Mouse (Mus musculus): Measurements from ENCODE around the gene Mapkap1. TPM values are rescaled to one million over a fixed set of nuclear protein-coding genes. Genes with fewer than 3 reads are reported as not detected.

The Mapkap1 gene
- polyA plus RNA-seq, 1 experiment, result 39.6 TPM

GRCm38 (mm10) chr2:34408341-34408740 lies 1.8 kb downstream of the Mapkap1 start:
- no peak overlapping the region for H3ac ChIP-seq (ENCODE audit: control insufficient read depth, insufficient read length)
- H3K27me3 ChIP-seq (ENCODE audit: control insufficient read depth, insufficient read depth, insufficient read length), result no peaks in the 10 kb centered on the region
- H3K4me2 ChIP-seq (ENCODE audit: low read depth), result peak overlapping the region; percentile 89
- H3K79me2 ChIP-seq (ENCODE audit: control insufficient read depth, insufficient read depth), result peaks cover 22% of the 10 kb centered on the region
- TF ChIP-seq MYOD1 (IDR thresholded peaks at IDR 0.05; ENCODE audit: control insufficient read depth in 1 of 3, insufficient read length in 2 of 3, low read depth in 2 of 3) (no peak), MYOG (IDR thresholded peaks at IDR 0.05; ENCODE audit: control insufficient read depth in 1 of 3, insufficient read depth in 1 of 3, insufficient read length in 2 of 3, low read depth in 2 of 3) (no peak), POLR2A (IDR thresholded peaks at IDR 0.05; ENCODE audit: insufficient read length, low read depth) (no peak), TCF12 (IDR thresholded peaks at IDR 0.05; ENCODE audit: insufficient read depth, poor library complexity, severe bottlenecking) (no peak), E2F4 (IDR thresholded peaks at IDR 0.05; ENCODE audit: insufficient read depth) (no peak), REST (IDR thresholded peaks at IDR 0.05; ENCODE audit: insufficient read depth, insufficient read length) (no peak), MAX (IDR thresholded peaks at IDR 0.05; ENCODE audit: low read depth) (no peak), SRF (IDR thresholded peaks at IDR 0.05; ENCODE audit: control insufficient read depth, insufficient read length, low read depth) (no peak), POLR2AphosphoS2 (IDR thresholded peaks at IDR 0.05; ENCODE audit: insufficient read length, low read depth) (no peak), TCF3 (IDR thresholded peaks at IDR 0.05; ENCODE audit: insufficient read length, low read depth) (no peak), USF1 (IDR thresholded peaks at IDR 0.05; ENCODE audit: low read depth) (no peak), CEBPB (IDR thresholded peaks at IDR 0.05; ENCODE audit: insufficient read depth, poor library complexity, severe bottlenecking) (no peak)
- H3K36me3 ChIP-seq (ENCODE audit: control insufficient read depth, insufficient read depth), result no peaks in the 10 kb centered on the region
- H3K4me3 ChIP-seq, result peak overlapping the region; percentile 49

DNA sequence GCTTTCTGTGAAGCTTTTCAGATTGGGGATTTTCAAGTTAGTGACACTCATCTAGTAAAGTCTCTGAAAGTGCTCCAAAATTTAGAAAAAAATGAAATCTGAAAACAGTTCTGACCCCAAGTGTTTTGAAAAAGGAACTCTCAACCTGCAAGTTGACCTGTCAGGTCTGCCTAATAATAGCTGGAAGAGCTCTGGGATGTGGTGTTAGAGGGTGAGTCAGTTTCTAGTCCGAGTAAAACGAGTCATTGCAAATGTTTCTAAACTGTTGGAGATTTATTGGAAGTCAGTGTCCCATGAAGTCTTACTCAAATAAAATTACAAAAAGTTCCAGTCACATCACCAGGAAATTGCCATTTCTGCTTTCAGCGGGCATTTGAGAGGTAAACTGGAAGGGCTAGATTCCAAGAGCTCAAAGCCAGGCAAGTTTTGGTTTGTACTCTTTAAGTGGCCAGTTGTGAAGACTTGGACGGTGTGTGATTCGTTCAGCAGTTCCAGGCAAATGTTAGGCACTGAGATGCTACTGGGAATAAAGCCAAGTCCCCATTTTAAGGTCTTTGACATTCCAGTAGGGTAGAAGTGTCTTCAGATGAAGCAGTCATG lies 3.3 kb downstream of the Mapkap1 start:
- H3ac ChIP-seq (ENCODE audit: control insufficient read depth, insufficient read length), result no peak overlapping the region
- no peak overlapping the region for H3K4me3 ChIP-seq
- no peak overlapping the region for H3K4me2 ChIP-seq (ENCODE audit: low read depth)
- TF ChIP-seq REST (IDR thresholded peaks at IDR 0.05; ENCODE audit: insufficient read depth, insufficient read length), result no peak
- H3K79me2 ChIP-seq (ENCODE audit: control insufficient read depth, insufficient read depth), result peaks cover 26% of the 10 kb centered on the region
- H3K27me3 ChIP-seq (ENCODE audit: control insufficient read depth, insufficient read depth, insufficient read length), result no peaks in the 10 kb centered on the region
- H3K36me3 ChIP-seq (ENCODE audit: control insufficient read depth, insufficient read depth), result no peaks in the 10 kb centered on the region

- no peak overlapping the region for H3ac ChIP-seq (ENCODE audit: control insufficient read depth, insufficient read length)
- no peak overlapping the region for H3K4me2 ChIP-seq (ENCODE audit: low read depth)
- H3K4me3 ChIP-seq, result no peak overlapping the region
- TF ChIP-seq REST (IDR thresholded peaks at IDR 0.05; ENCODE audit: insufficient read depth, insufficient read length), result peak; percentile 45
- no peak for TF ChIP-seq E2F4 (IDR thresholded peaks at IDR 0.05; ENCODE audit: insufficient read depth)
- TF ChIP-seq USF1 (IDR thresholded peaks at IDR 0.05; ENCODE audit: low read depth), result no peak
- no peak for TF ChIP-seq MYOG (IDR thresholded peaks at IDR 0.05; ENCODE audit: control insufficient read depth in 1 of 3, insufficient read depth in 1 of 3, insufficient read length in 2 of 3, low read depth in 2 of 3)
- H3K36me3 ChIP-seq (ENCODE audit: control insufficient read depth, insufficient read depth), result peaks cover 7% of the 10 kb centered on the region
- peaks cover 14% of the 10 kb centered on the region for H3K79me2 ChIP-seq (ENCODE audit: control insufficient read depth, insufficient read depth)
- no peaks in the 10 kb centered on the region for H3K27me3 ChIP-seq (ENCODE audit: control insufficient read depth, insufficient read depth, insufficient read length)
Measured at GRCm38 (mm10) chr2:34420256-34420655, 13.7 kb downstream of the Mapkap1 start.

DNA sequence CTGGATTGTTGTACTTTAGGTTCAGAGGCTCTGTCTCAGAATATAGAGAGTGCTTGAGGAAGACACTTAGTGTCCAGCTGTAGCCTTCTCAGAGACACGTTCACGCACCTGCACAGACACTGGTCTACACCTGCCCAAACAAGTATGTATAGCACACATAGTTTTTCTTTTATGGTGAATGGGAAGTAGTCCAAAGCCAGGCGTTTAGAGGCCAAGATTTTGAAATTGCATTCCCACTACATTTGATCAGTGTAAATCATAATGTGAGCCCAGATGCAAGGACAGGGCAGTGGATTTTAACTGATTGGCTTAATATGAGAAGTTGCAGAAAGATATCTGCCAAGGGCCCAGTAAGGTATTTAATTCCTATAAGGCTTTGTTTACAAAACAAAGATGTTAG lies 17.6 kb downstream of the Mapkap1 start:
- H3K36me3 ChIP-seq (ENCODE audit: control insufficient read depth, insufficient read depth), result peaks cover 7% of the 10 kb centered on the region
- TF ChIP-seq SRF (IDR thresholded peaks at IDR 0.05; ENCODE audit: control insufficient read depth, insufficient read length, low read depth) (no peak), MYOD1 (IDR thresholded peaks at IDR 0.05; ENCODE audit: control insufficient read depth in 1 of 3, insufficient read length in 2 of 3, low read depth in 2 of 3) (no peak), CEBPB (IDR thresholded peaks at IDR 0.05; ENCODE audit: insufficient read depth, poor library complexity, severe bottlenecking) (no peak), TCF3 (IDR thresholded peaks at IDR 0.05; ENCODE audit: insufficient read length, low read depth) (no peak), POLR2AphosphoS2 (IDR thresholded peaks at IDR 0.05; ENCODE audit: insufficient read length, low read depth) (no peak), MYOG (IDR thresholded peaks at IDR 0.05; ENCODE audit: control insufficient read depth in 1 of 3, insufficient read depth in 1 of 3, insufficient read length in 2 of 3, low read depth in 2 of 3) (no peak), TCF12 (IDR thresholded peaks at IDR 0.05; ENCODE audit: insufficient read depth, poor library complexity, severe bottlenecking) (no peak), MAX (IDR thresholded peaks at IDR 0.05; ENCODE audit: low read depth) (no peak), REST (IDR thresholded peaks at IDR 0.05; ENCODE audit: insufficient read depth, insufficient read length) (no peak), E2F4 (IDR thresholded peaks at IDR 0.05; ENCODE audit: insufficient read depth) (no peak)
- H3K4me2 ChIP-seq (ENCODE audit: low read depth), result no peak overlapping the region
- H3K4me3 ChIP-seq, result no peak overlapping the region
- H3K27me3 ChIP-seq (ENCODE audit: control insufficient read depth, insufficient read depth, insufficient read length), result no peaks in the 10 kb centered on the region
- H3ac ChIP-seq (ENCODE audit: control insufficient read depth, insufficient read length), result no peak overlapping the region
- peaks cover 10% of the 10 kb centered on the region for H3K79me2 ChIP-seq (ENCODE audit: control insufficient read depth, insufficient read depth)

DNA sequence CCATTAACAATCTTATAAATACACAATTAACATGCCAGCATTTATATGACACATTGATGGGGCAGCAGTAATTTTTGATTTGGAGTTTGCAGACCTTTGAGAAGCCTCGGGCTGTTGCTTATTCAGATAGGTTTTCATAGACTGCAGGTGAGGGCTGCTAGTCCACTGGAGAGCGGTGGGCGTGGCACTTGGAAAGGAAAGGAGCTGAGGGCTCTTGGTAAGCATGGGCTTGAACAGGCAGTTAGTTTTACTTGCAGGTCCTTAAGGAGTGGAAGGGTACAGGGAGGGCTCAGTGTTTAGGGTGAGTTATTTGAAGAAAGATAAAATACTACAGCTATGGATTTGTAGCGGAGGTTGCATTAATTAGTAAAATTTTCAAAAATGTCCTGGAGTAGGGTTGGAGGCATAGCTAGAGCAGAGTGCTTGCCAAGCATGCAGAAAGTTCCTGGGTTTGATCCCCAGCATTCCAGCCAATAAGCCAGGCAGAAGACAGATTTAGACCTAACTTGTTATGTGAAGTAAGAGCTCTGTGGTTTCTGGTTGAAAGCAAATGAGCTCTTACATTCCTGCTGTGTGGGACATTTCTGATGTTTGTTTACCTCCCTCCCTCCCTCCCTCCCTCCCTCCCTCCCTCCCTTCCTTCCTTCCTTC lies 19.1 kb downstream of the Mapkap1 start:
- H3K36me3 ChIP-seq (ENCODE audit: control insufficient read depth, insufficient read depth), result peaks cover 7% of the 10 kb centered on the region

More for the DNA sequence above, 19.1 kb downstream of the Mapkap1 start:
- Histone ChIP-seq H3K79me2 (ENCODE audit: control insufficient read depth, insufficient read depth) (peaks cover 10% of the 10 kb centered on the region), H3K4me3 (no peak overlapping the region), H3K4me2 (ENCODE audit: low read depth) (no peak overlapping the region), H3ac (ENCODE audit: control insufficient read depth, insufficient read length) (no peak overlapping the region), H3K27me3 (ENCODE audit: control insufficient read depth, insufficient read depth, insufficient read length) (no peaks in the 10 kb centered on the region)
- TF ChIP-seq MYOG (IDR thresholded peaks at IDR 0.05; ENCODE audit: control insufficient read depth in 1 of 3, insufficient read depth in 1 of 3, insufficient read length in 2 of 3, low read depth in 2 of 3), result no peak
- TF ChIP-seq MYOD1 (IDR thresholded peaks at IDR 0.05; ENCODE audit: control insufficient read depth in 1 of 3, insufficient read length in 2 of 3, low read depth in 2 of 3), result no peak
- TF ChIP-seq TCF3 (IDR thresholded peaks at IDR 0.05; ENCODE audit: insufficient read length, low read depth), result no peak
- no peak for TF ChIP-seq REST (IDR thresholded peaks at IDR 0.05; ENCODE audit: insufficient read depth, insufficient read length)
- no peak for TF ChIP-seq CEBPB (IDR thresholded peaks at IDR 0.05; ENCODE audit: insufficient read depth, poor library complexity, severe bottlenecking)
- no peak for TF ChIP-seq E2F4 (IDR thresholded peaks at IDR 0.05; ENCODE audit: insufficient read depth)
- TF ChIP-seq USF1 (IDR thresholded peaks at IDR 0.05; ENCODE audit: low read depth), result no peak
- no peak for TF ChIP-seq POLR2AphosphoS2 (IDR thresholded peaks at IDR 0.05; ENCODE audit: insufficient read length, low read depth)
- TF ChIP-seq SRF (IDR thresholded peaks at IDR 0.05; ENCODE audit: control insufficient read depth, insufficient read length, low read depth), result no peak
- TF ChIP-seq POLR2A (IDR thresholded peaks at IDR 0.05; ENCODE audit: insufficient read length, low read depth), result no peak
- no peak for TF ChIP-seq MAX (IDR thresholded peaks at IDR 0.05; ENCODE audit: low read depth)
